Mouse (Mus musculus): ENCODE results near the gene Clcn2. TPM values are rescaled to one million over a fixed set of nuclear protein-coding genes. Genes with fewer than 3 reads are reported as not detected.
A peak's percentile ranks its signal among the peaks of the same experiment; 100 is the strongest.
"Not testable (repeated sequence)": the region's sequence is repeated elsewhere in the genome, so short reads cannot be mapped to it uniquely, and the experiment has no call there.

Gene Clcn2
- polyA plus RNA-seq, 1 experiment from 2014 or later, result 11.9 TPM

- DNase-seq (ENCODE audit: low spot score), result peak; percentile 97
- Histone ChIP-seq H3K36me3 (ENCODE audit: control insufficient read depth, insufficient read depth, low read length) (peaks cover 36% of the 10 kb centered on the region), H3K27ac (replicated peaks; ENCODE audit: low read depth, low read length) (peak overlapping the region; percentile 95), H3K9me3 (ENCODE audit: control insufficient read depth, low read length) (no peaks in the 10 kb centered on the region), H3K27me3 (replicated peaks; ENCODE audit: control insufficient read depth, insufficient read depth, low read length) (no peaks in the 10 kb centered on the region), H3K4me2 (ENCODE audit: low read depth, low read length) (peak overlapping the region; percentile 98), H3K9ac (ENCODE audit: low read depth, low read length) (peak overlapping the region; percentile 91), H3K4me3 (ENCODE audit: low read depth, low read length) (peak overlapping the region; percentile 95), H3K4me1 (ENCODE audit: control insufficient read depth, insufficient read depth, low read length) (peaks cover 13% of the 10 kb centered on the region; the same call in 1 of the 2 replicates)
- peak; percentile 96 for ATAC-seq (ENCODE audit: low read depth)
- under 1% methylated on average over 25 of the region's 38 CpGs for WGBS
Measured at GRCm38 (mm10) chr16:20672500-20672902, 45.0 kb downstream of the Clcn2 start.

DNA sequence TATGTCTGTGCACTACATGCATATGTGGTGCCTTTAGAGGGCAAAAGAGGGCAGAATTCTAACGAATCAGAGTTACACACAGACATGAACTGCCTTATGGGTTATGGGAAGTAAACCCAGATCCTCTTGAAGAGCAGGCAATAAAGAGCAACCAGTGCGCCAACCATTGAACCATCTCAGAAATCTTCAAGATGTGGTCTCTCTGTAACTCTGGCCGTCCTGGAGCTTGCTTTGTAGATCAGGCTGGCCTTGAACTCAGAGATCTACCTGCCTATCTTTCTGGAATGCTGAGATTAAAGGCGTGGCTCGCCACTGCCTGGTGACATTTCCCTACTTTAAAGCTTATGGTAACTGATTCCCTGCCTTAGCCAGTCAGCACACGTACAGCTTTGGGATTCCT is 45.7 kb downstream of the Clcn2 start:
- 0 out of 2 replicates have a peak overlapping the region, but pooled peaks have one; percentile 16 for H3K27ac ChIP-seq (replicated peaks; ENCODE audit: low read depth, low read length)
- peaks cover 13% of the 10 kb centered on the region; the same call in 1 of the 2 replicates for H3K4me1 ChIP-seq (ENCODE audit: control insufficient read depth, insufficient read depth, low read length)
- H3K27me3 ChIP-seq (replicated peaks; ENCODE audit: control insufficient read depth, insufficient read depth, low read length), result no peaks in the 10 kb centered on the region
- H3K9me3 ChIP-seq (ENCODE audit: control insufficient read depth, low read length), result no peaks in the 10 kb centered on the region
- 24% methylated on average over 6 of the region's 6 CpGs for WGBS
- H3K36me3 ChIP-seq (ENCODE audit: control insufficient read depth, insufficient read depth, low read length), result peaks cover 30% of the 10 kb centered on the region
- H3K4me2 ChIP-seq (ENCODE audit: low read depth, low read length), result peak overlapping the region; percentile 98
- H3K4me3 ChIP-seq (ENCODE audit: low read depth, low read length), result peak overlapping the region; percentile 95
- H3K9ac ChIP-seq (ENCODE audit: low read depth, low read length), result no peak overlapping the region
- DNase-seq (ENCODE audit: low spot score) (no peak), ATAC-seq (ENCODE audit: low read depth) (no peak)

- Histone ChIP-seq H3K9ac (ENCODE audit: low read depth, low read length) (no peak overlapping the region), H3K4me2 (ENCODE audit: low read depth, low read length) (no peak overlapping the region), H3K36me3 (ENCODE audit: control insufficient read depth, insufficient read depth, low read length) (peaks cover 14% of the 10 kb centered on the region), H3K9me3 (ENCODE audit: control insufficient read depth, low read length) (no peaks in the 10 kb centered on the region), H3K4me1 (ENCODE audit: control insufficient read depth, insufficient read depth, low read length) (peaks cover 13% of the 10 kb centered on the region; the same call in 1 of the 2 replicates), H3K27ac (replicated peaks; ENCODE audit: low read depth, low read length) (no peak overlapping the region), H3K27me3 (replicated peaks; ENCODE audit: control insufficient read depth, insufficient read depth, low read length) (no peaks in the 10 kb centered on the region), H3K4me3 (ENCODE audit: low read depth, low read length) (no peak overlapping the region)
- no peak for DNase-seq (ENCODE audit: low spot score)
- WGBS, result 75% methylated on average over 3 of the region's 3 CpGs
- ATAC-seq (ENCODE audit: low read depth), result no peak
Measured at GRCm38 (mm10) chr16:20670291-20670690, 47.3 kb downstream of the Clcn2 start.

GRCm38 (mm10) chr16:20668013-20668412 is 49.5 kb downstream of the Clcn2 start, which contains the start of gene Eif4g1:
TSS of gene Eif4g1 (plus strand) at chr16:20668313.
- H3K27me3 ChIP-seq (replicated peaks; ENCODE audit: control insufficient read depth, insufficient read depth, low read length); H3K9me3 ChIP-seq (ENCODE audit: control insufficient read depth, low read length); DNase-seq (ENCODE audit: low spot score); H3K4me2 ChIP-seq (ENCODE audit: low read depth, low read length); H3K4me1 ChIP-seq (ENCODE audit: control insufficient read depth, insufficient read depth, low read length); ATAC-seq (ENCODE audit: low read depth); H3K27ac ChIP-seq (replicated peaks; ENCODE audit: low read depth, low read length); H3K4me3 ChIP-seq (ENCODE audit: low read depth, low read length); H3K9ac ChIP-seq (ENCODE audit: low read depth, low read length): not testable (repeated sequence)
- 98% methylated on average over 4 of the region's 6 CpGs for WGBS
- peaks cover 15% of the 10 kb centered on the region for H3K36me3 ChIP-seq (ENCODE audit: control insufficient read depth, insufficient read depth, low read length)

DNA sequence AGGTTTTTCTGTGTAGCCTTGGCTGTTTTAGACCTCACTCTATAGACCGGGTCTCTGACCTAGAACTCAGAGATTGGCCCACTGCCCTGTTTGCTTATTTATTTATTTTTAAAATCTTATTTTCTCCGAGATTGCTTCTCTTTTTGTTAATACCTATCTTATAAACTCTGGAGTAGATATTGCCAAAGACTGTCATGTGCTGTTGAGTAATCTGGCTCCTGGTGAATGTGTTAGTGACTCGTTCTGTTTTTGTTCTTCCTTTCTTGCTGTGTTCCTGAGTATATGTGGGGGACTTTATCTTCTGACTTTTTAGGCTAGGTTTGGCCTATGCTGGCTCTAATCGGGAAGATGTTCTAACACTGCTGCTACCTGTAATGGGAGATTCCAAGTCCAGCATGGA is 59.9 kb downstream of the Clcn2 start:
- Histone ChIP-seq H3K4me1 (ENCODE audit: control insufficient read depth, insufficient read depth, low read length) (peaks cover 4% of the 10 kb centered on the region; the same call in 1 of the 2 replicates), H3K9me3 (ENCODE audit: control insufficient read depth, low read length) (no peaks in the 10 kb centered on the region), H3K9ac (ENCODE audit: low read depth, low read length) (no peak overlapping the region), H3K27me3 (replicated peaks; ENCODE audit: control insufficient read depth, insufficient read depth, low read length) (no peaks in the 10 kb centered on the region), H3K36me3 (ENCODE audit: control insufficient read depth, insufficient read depth, low read length) (peaks cover 98% of the 10 kb centered on the region), H3K4me2 (ENCODE audit: low read depth, low read length) (no peak overlapping the region), H3K4me3 (ENCODE audit: low read depth, low read length) (no peak overlapping the region), H3K27ac (replicated peaks; ENCODE audit: low read depth, low read length) (no peak overlapping the region)
- DNase-seq (ENCODE audit: low spot score), result no peak
- no peak for ATAC-seq (ENCODE audit: low read depth)
- 94% methylated on average over 4 of the region's 4 CpGs for WGBS

- Histone ChIP-seq H3K27me3 (replicated peaks; ENCODE audit: control insufficient read depth, insufficient read depth, low read length) (no peaks in the 10 kb centered on the region), H3K27ac (replicated peaks; ENCODE audit: low read depth, low read length) (no peak overlapping the region), H3K9me3 (ENCODE audit: control insufficient read depth, low read length) (no peaks in the 10 kb centered on the region), H3K4me2 (ENCODE audit: low read depth, low read length) (no peak overlapping the region), H3K9ac (ENCODE audit: low read depth, low read length) (no peak overlapping the region), H3K36me3 (ENCODE audit: control insufficient read depth, insufficient read depth, low read length) (peaks cover 54% of the 10 kb centered on the region), H3K4me1 (ENCODE audit: control insufficient read depth, insufficient read depth, low read length) (peaks cover 8% of the 10 kb centered on the region), H3K4me3 (ENCODE audit: low read depth, low read length) (no peak overlapping the region)
- WGBS, result 53% methylated on average over 2 of the region's 2 CpGs
- ATAC-seq (ENCODE audit: low read depth), result no peak
- no peak for DNase-seq (ENCODE audit: low spot score)
Measured at GRCm38 (mm10) chr16:20653315-20653714, 64.2 kb downstream of the Clcn2 start.

Other genes starting within 250 kb of the Clcn2 start
- 82.4 and 88.0 TPM in 2 replicates for gene Eif2b5, start 218.9 kb downstream of the Clcn2 start, polyA plus RNA-seq (2014; fragmentation: Nextera tagmentation; extraction: Ambion mirVana)
- gene Dvl3, start 200.8 kb downstream of the Clcn2 start, polyA plus RNA-seq (2014; fragmentation: Nextera tagmentation; extraction: Ambion mirVana), result 26.5 and 30.8 TPM in 2 replicates
- 573 and 628 TPM in 2 replicates for gene Ap2m1, start 182.3 kb downstream of the Clcn2 start, polyA plus RNA-seq (2014; fragmentation: Nextera tagmentation; extraction: Ambion mirVana)
- 54.2 and 61.5 TPM in 2 replicates for gene Abcf3, start 169.2 kb downstream of the Clcn2 start, polyA plus RNA-seq (2014; fragmentation: Nextera tagmentation; extraction: Ambion mirVana)
- 2.2 and 3.1 TPM in 2 replicates for gene Vwa5b2, start 128.3 kb downstream of the Clcn2 start, polyA plus RNA-seq (2014; fragmentation: Nextera tagmentation; extraction: Ambion mirVana)
- gene Eef1akmt4, start 106.2 kb downstream of the Clcn2 start, polyA plus RNA-seq (2014; fragmentation: Nextera tagmentation; extraction: Ambion mirVana), result 33.1 and 36.3 TPM in 2 replicates
- 0.70 TPM in 1 of 2 replicates, not detected in the other for gene Gm49333, start 106.1 kb downstream of the Clcn2 start, polyA plus RNA-seq (2014; fragmentation: Nextera tagmentation; extraction: Ambion mirVana)
- gene Alg3, start 106.0 kb downstream of the Clcn2 start, polyA plus RNA-seq (2014; fragmentation: Nextera tagmentation; extraction: Ambion mirVana), result 40.2 and 40.6 TPM in 2 replicates
- gene Camk2n2, start 96.5 kb downstream of the Clcn2 start, polyA plus RNA-seq (2014; fragmentation: Nextera tagmentation; extraction: Ambion mirVana), result 2.1 and 3.0 TPM in 2 replicates
- gene Ece2, start 87.9 kb downstream of the Clcn2 start, polyA plus RNA-seq (2014; fragmentation: Nextera tagmentation; extraction: Ambion mirVana), result 3.3 and 5.0 TPM in 2 replicates
- gene Psmd2, start 66.1 kb downstream of the Clcn2 start, polyA plus RNA-seq (2014; fragmentation: Nextera tagmentation; extraction: Ambion mirVana), result 278 and 312 TPM in 2 replicates
- 153 and 157 TPM in 2 replicates for gene Eif4g1, start 49.4 kb downstream of the Clcn2 start, polyA plus RNA-seq (2014; fragmentation: Nextera tagmentation; extraction: Ambion mirVana)
- gene Fam131a, start 24.5 kb downstream of the Clcn2 start, polyA plus RNA-seq (2014; fragmentation: Nextera tagmentation; extraction: Ambion mirVana), result 10.9 and 11.2 TPM in 2 replicates
- gene Polr2h, start 81 bp downstream of the Clcn2 start, polyA plus RNA-seq (2014; fragmentation: Nextera tagmentation; extraction: Ambion mirVana), result 107 and 115 TPM in 2 replicates
- 9.1 and 11.7 TPM in 2 replicates for gene Chrd, start 15.4 kb upstream of the Clcn2 start, polyA plus RNA-seq (2014; fragmentation: Nextera tagmentation; extraction: Ambion mirVana)
- 0.54 and 0.89 TPM in 2 replicates for gene Thpo, start 16.8 kb upstream of the Clcn2 start, polyA plus RNA-seq (2014; fragmentation: Nextera tagmentation; extraction: Ambion mirVana)

All from embryonic facial prominence, embryonic 14.5 days (tissue).